Mouse (Mus musculus): Measurements from ENCODE around the gene Iars2. TPM values are rescaled to one million over a fixed set of nuclear protein-coding genes. Genes with fewer than 3 reads are reported as not detected.

Gene Iars2
- polyA plus RNA-seq, 1 experiment from 2014 or later = 19.6 TPM

GRCm38 (mm10) chr1:185274819-185275545, 54.2 kb downstream of the Iars2 start:
- Histone ChIP-seq H3K4me2 (no peak overlapping the region), H3K9ac (no peak overlapping the region), H3K27me3 (no peaks in the 10 kb centered on the region), H3K27ac (replicated peaks) (no peak overlapping the region), H3K4me1 (replicated peaks) (no peaks in the 10 kb centered on the region), H3K9me3 (no peaks in the 10 kb centered on the region), H3K4me3 (no peak overlapping the region), H3K36me3 (peaks cover 78% of the 10 kb centered on the region)
- ATAC-seq (ENCODE audit: low FRiP score, low read depth) = no peak
- 95% methylated on average over 5 of the region's 5 CpGs for WGBS

GRCm38 (mm10) chr1:185271373-185271772, 57.8 kb downstream of the Iars2 start:
- H3K4me3 ChIP-seq = no peak overlapping the region
- peaks cover 68% of the 10 kb centered on the region for H3K36me3 ChIP-seq
- ATAC-seq (ENCODE audit: low FRiP score, low read depth) = no peak
- 90% methylated on average over 9 of the region's 9 CpGs for WGBS
- H3K4me2 ChIP-seq = no peak overlapping the region
- H3K27ac ChIP-seq (replicated peaks) = no peak overlapping the region
- no peaks in the 10 kb centered on the region for H3K4me1 ChIP-seq (replicated peaks)
- no peak overlapping the region for H3K9ac ChIP-seq
- H3K9me3 ChIP-seq = no peaks in the 10 kb centered on the region
- H3K27me3 ChIP-seq = no peaks in the 10 kb centered on the region

GRCm38 (mm10) chr1:185270403-185271097, 58.6 kb downstream of the Iars2 start:
- WGBS = 94% methylated on average over 8 of the region's 8 CpGs
- Histone ChIP-seq H3K4me3 (no peak overlapping the region), H3K4me1 (replicated peaks) (no peaks in the 10 kb centered on the region), H3K27ac (replicated peaks) (no peak overlapping the region), H3K4me2 (no peak overlapping the region), H3K9ac (no peak overlapping the region), H3K27me3 (no peaks in the 10 kb centered on the region), H3K36me3 (peaks cover 67% of the 10 kb centered on the region), H3K9me3 (no peaks in the 10 kb centered on the region)
- no peak for ATAC-seq (ENCODE audit: low FRiP score, low read depth)

GRCm38 (mm10) chr1:185268675-185269074, 60.5 kb downstream of the Iars2 start:
- H3K27ac ChIP-seq (replicated peaks) = no peak overlapping the region
- H3K4me3 ChIP-seq = no peak overlapping the region
- peaks cover 68% of the 10 kb centered on the region for H3K36me3 ChIP-seq
- H3K9ac ChIP-seq = no peak overlapping the region
- no peaks in the 10 kb centered on the region for H3K4me1 ChIP-seq (replicated peaks)
- no peaks in the 10 kb centered on the region for H3K9me3 ChIP-seq
- WGBS = 81% methylated on average over 4 of the region's 4 CpGs
- ATAC-seq (ENCODE audit: low FRiP score, low read depth) = no peak
- no peak overlapping the region for H3K4me2 ChIP-seq
- no peaks in the 10 kb centered on the region for H3K27me3 ChIP-seq

- Histone ChIP-seq H3K4me2 (no peak overlapping the region), H3K9me3 (no peaks in the 10 kb centered on the region), H3K9ac (no peak overlapping the region), H3K27me3 (no peaks in the 10 kb centered on the region), H3K27ac (replicated peaks) (no peak overlapping the region), H3K4me3 (no peak overlapping the region), H3K4me1 (replicated peaks) (no peaks in the 10 kb centered on the region), H3K36me3 (peaks cover 78% of the 10 kb centered on the region)
- no peak for ATAC-seq (ENCODE audit: low FRiP score, low read depth)
- WGBS = 55% methylated on average over 14 of the region's 14 CpGs
Measured at GRCm38 (mm10) chr1:185262565-185262964, 66.6 kb downstream of the Iars2 start.

GRCm38 (mm10) chr1:185256753-185257152, 72.4 kb downstream of the Iars2 start:
- no peak overlapping the region for H3K9ac ChIP-seq

GRCm38 (mm10) chr1:185255336-185255735, 73.9 kb downstream of the Iars2 start:
- Histone ChIP-seq H3K4me1 (replicated peaks) (peaks cover 5% of the 10 kb centered on the region; the same call in 1 of the 2 replicates), H3K4me2 (no peak overlapping the region), H3K9ac (no peak overlapping the region), H3K27me3 (no peaks in the 10 kb centered on the region), H3K36me3 (peaks cover 56% of the 10 kb centered on the region), H3K9me3 (no peaks in the 10 kb centered on the region), H3K4me3 (no peak overlapping the region), H3K27ac (replicated peaks) (no peak overlapping the region)
- 95% methylated on average over 12 of the region's 12 CpGs for WGBS
- ATAC-seq (ENCODE audit: low FRiP score, low read depth) = no peak

More at GRCm38 (mm10) chr1:185256753-185257152, 72.4 kb downstream of the Iars2 start:
- H3K36me3 ChIP-seq = peaks cover 57% of the 10 kb centered on the region
- no peak for ATAC-seq (ENCODE audit: low FRiP score, low read depth)
- H3K4me3 ChIP-seq = no peak overlapping the region
- H3K27ac ChIP-seq (replicated peaks) = no peak overlapping the region
- H3K9me3 ChIP-seq = no peaks in the 10 kb centered on the region
- no peak overlapping the region for H3K4me2 ChIP-seq
- peaks cover 5% of the 10 kb centered on the region; the same call in 1 of the 2 replicates for H3K4me1 ChIP-seq (replicated peaks)
- H3K27me3 ChIP-seq = no peaks in the 10 kb centered on the region
- 34% methylated on average over 3 of the region's 3 CpGs for WGBS

GRCm38 (mm10) chr1:185253140-185253892, 75.9 kb downstream of the Iars2 start:
- no peaks in the 10 kb centered on the region for H3K9me3 ChIP-seq
- peaks cover 49% of the 10 kb centered on the region for H3K36me3 ChIP-seq
- peak overlapping the region; percentile 56 for H3K27ac ChIP-seq (replicated peaks)
- WGBS = 49% methylated on average over 12 of the region's 12 CpGs
- no peak overlapping the region for H3K9ac ChIP-seq
- H3K27me3 ChIP-seq = no peaks in the 10 kb centered on the region
- no peak overlapping the region for H3K4me3 ChIP-seq
- peaks cover 5% of the 10 kb centered on the region; the same call in 1 of the 2 replicates for H3K4me1 ChIP-seq (replicated peaks)
- H3K4me2 ChIP-seq = no peak overlapping the region
- ATAC-seq (ENCODE audit: low FRiP score, low read depth) = peak; percentile 76

- Histone ChIP-seq H3K36me3 (peaks cover 56% of the 10 kb centered on the region), H3K9me3 (no peaks in the 10 kb centered on the region), H3K27ac (replicated peaks) (0 out of 2 replicates have a peak overlapping the region, but pooled peaks have one; percentile 46), H3K4me2 (no peak overlapping the region), H3K4me3 (no peak overlapping the region), H3K27me3 (no peaks in the 10 kb centered on the region), H3K9ac (no peak overlapping the region), H3K4me1 (replicated peaks) (peaks cover 5% of the 10 kb centered on the region; the same call in 1 of the 2 replicates)
- 85% methylated on average over 3 of the region's 3 CpGs for WGBS
- no peak for ATAC-seq (ENCODE audit: low FRiP score, low read depth)
Measured at GRCm38 (mm10) chr1:185252351-185252750, 76.8 kb downstream of the Iars2 start.

GRCm38 (mm10) chr1:185248728-185249127, 80.5 kb downstream of the Iars2 start:
- ATAC-seq (ENCODE audit: low FRiP score, low read depth) = no peak
- H3K4me2 ChIP-seq = no peak overlapping the region
- H3K4me1 ChIP-seq (replicated peaks) = peaks cover 5% of the 10 kb centered on the region; the same call in 1 of the 2 replicates
- H3K9me3 ChIP-seq = no peaks in the 10 kb centered on the region
- H3K27ac ChIP-seq (replicated peaks) = no peak overlapping the region
- WGBS = 92% methylated on average over 8 of the region's 8 CpGs
- H3K4me3 ChIP-seq = no peak overlapping the region
- H3K36me3 ChIP-seq = peaks cover 53% of the 10 kb centered on the region
- H3K9ac ChIP-seq = no peak overlapping the region
- no peaks in the 10 kb centered on the region for H3K27me3 ChIP-seq

- Histone ChIP-seq H3K9me3 (no peaks in the 10 kb centered on the region), H3K9ac (no peak overlapping the region), H3K4me1 (replicated peaks) (no peaks in the 10 kb centered on the region), H3K4me3 (no peak overlapping the region), H3K27ac (replicated peaks) (no peak overlapping the region), H3K27me3 (no peaks in the 10 kb centered on the region), H3K36me3 (peaks cover 51% of the 10 kb centered on the region), H3K4me2 (no peak overlapping the region)
- WGBS = 93% methylated on average over 20 of the region's 20 CpGs
- no peak for ATAC-seq (ENCODE audit: low FRiP score, low read depth)
Measured at GRCm38 (mm10) chr1:185247429-185248085, 81.6 kb downstream of the Iars2 start.
